Comparison of ENCODE assay signal across 10 mouse cellular contexts in the genomic region with DNA sequence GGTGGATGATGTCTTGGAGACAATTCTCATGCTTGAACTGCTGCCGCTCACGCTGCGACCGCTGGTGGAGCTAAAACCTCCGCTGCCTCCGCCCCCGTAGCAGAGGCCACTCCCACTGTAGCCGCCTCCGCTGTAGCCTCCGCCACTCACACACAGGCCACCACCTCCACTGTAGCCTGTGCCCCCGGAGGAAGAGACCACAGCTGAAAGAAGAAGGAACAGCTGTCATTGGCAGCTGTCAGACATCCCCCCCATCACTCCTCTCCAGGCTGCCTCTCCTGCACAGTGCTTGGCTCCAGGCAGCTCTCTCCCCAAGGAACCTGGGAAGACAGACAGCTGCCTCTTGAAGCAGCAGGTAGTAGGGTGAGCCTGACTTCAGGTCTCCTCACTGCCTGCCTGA. TPM values are rescaled to one million over a fixed set of nuclear protein-coding genes. Genes with fewer than 3 reads are reported as not detected.
DNase-seq lines count a peak whose midpoint lies in the region; ATAC-seq and TF ChIP-seq lines count a peak whose summit lies in the region.
"Had no signal": no experiment of that assay in that cellular context is flagged by ENCODE, and none has a peak within 500 bp of the region (broad histone marks: within the 10 kb centered on the region; RNA-seq: fewer than 3 reads in every experiment).

No protein-coding gene starts in this region.

- H3K36me3 ChIP-seq in heart, embryonic 10.5 days, result no peaks in the 10 kb centered on the region
- no peaks in the 10 kb centered on the region for H3K36me3 ChIP-seq in kidney, postnatal 0 days (ENCODE audit: insufficient read depth, low read length)
- no peaks in the 10 kb centered on the region for H3K36me3 ChIP-seq in midbrain, embryonic 11.5 days (ENCODE audit: control insufficient read depth, insufficient read depth, low read length)
- no peaks in the 10 kb centered on the region for H3K36me3 ChIP-seq in thymus, adult 2 months (ENCODE audit: control insufficient read depth, insufficient read depth, low read length)
- H3K36me3 ChIP-seq: G1E had no signal

- H3K4me2 ChIP-seq in kidney, postnatal 0 days (ENCODE audit: low read length), result peak overlapping the region; percentile 25; the same call in 1 of the 2 replicates
- H3K4me2 ChIP-seq in midbrain, embryonic 11.5 days, result peak overlapping the region; percentile 24; the same call in 1 of the 2 replicates

- peaks cover 66% of the 10 kb centered on the region for H3K27me3 ChIP-seq in heart, embryonic 10.5 days (ENCODE audit: insufficient read depth, poor library complexity, severe bottlenecking)
- no peaks in the 10 kb centered on the region for H3K27me3 ChIP-seq in kidney, postnatal 0 days (ENCODE audit: insufficient read depth, low read length)
- no peaks in the 10 kb centered on the region for H3K27me3 ChIP-seq in midbrain, embryonic 11.5 days (ENCODE audit: control insufficient read depth, insufficient read depth, low read length)
- no peaks in the 10 kb centered on the region for H3K27me3 ChIP-seq in thymus, adult 2 months (ENCODE audit: control insufficient read depth, insufficient read depth, low read length)

- no peak overlapping the region for H3K27ac ChIP-seq in heart, embryonic 10.5 days
- no peak overlapping the region for H3K27ac ChIP-seq in kidney, postnatal 0 days
- no peak overlapping the region for H3K27ac ChIP-seq in midbrain, embryonic 11.5 days (ENCODE audit: low read depth, low read length)
- no peak overlapping the region for H3K27ac ChIP-seq in thymus, adult 2 months (ENCODE audit: control insufficient read depth, insufficient read depth, low read length)

- no peaks in the 10 kb centered on the region for H3K9me3 ChIP-seq in heart, embryonic 10.5 days
- no peaks in the 10 kb centered on the region for H3K9me3 ChIP-seq in kidney, postnatal 0 days (replicated peaks; ENCODE audit: low read length)
- H3K9me3 ChIP-seq in midbrain, embryonic 11.5 days (ENCODE audit: control insufficient read depth, low read length), result no peaks in the 10 kb centered on the region

- no peak overlapping the region for H3K9ac ChIP-seq in kidney, postnatal 0 days (ENCODE audit: low read depth, low read length)
- no peak overlapping the region for H3K9ac ChIP-seq in midbrain, embryonic 11.5 days (ENCODE audit: low read length)

- DNase-seq in heart, embryonic 10.5 days (ENCODE audit: low spot score), result no peak
- no peak for DNase-seq in heart, postnatal 25 days (ENCODE audit: low spot score)
- peak; percentile 62 for DNase-seq in brain, embryonic 14.5 days (ENCODE audit: low read depth)
- peak; percentile 65 for DNase-seq in kidney, postnatal 0 days (ENCODE audit: low spot score)
- DNase-seq in midbrain, embryonic 11.5 days (ENCODE audit: low spot score, missing footprints), result peak; percentile 87
- DNase-seq in thymus, adult 2 months, result peak; percentile 60
- DNase-seq in layer of hippocampus, adult 9-10 months (ENCODE audit: low spot score), result no peak

- 0% methylated on average over 11 of the region's 11 CpGs for WGBS in heart, embryonic 10.5 days
- WGBS in kidney, postnatal 0 days, result 0% methylated on average over 11 of the region's 11 CpGs
- WGBS in midbrain, embryonic 11.5 days, result 0% methylated on average over 11 of the region's 11 CpGs
- WGBS in thymus, adult 2 months, result under 1% methylated on average over 11 of the region's 11 CpGs

- peak overlapping the region; percentile 36 for H3K4me3 ChIP-seq in heart, embryonic 10.5 days
- no peak overlapping the region for H3K4me3 ChIP-seq in kidney, postnatal 0 days (replicated peaks; ENCODE audit: low read depth, low read length)
- no peak overlapping the region for H3K4me3 ChIP-seq in midbrain, embryonic 11.5 days (ENCODE audit: low read depth, low read length)
- no peak overlapping the region for H3K4me3 ChIP-seq in thymus, adult 2 months (ENCODE audit: control insufficient read depth, insufficient read depth, low read length)

- no peak for TF ChIP-seq CTCF in brain, embryonic 14.5 days (IDR thresholded peaks at IDR 0.05; ENCODE audit: borderline replicate concordance, extremely low read depth, insufficient read depth, insufficient read length)
- peak; percentile 14; the same call in 1 of the 2 replicates for TF ChIP-seq CTCF in kidney, postnatal 0 days (IDR thresholded peaks at IDR 0.05; ENCODE audit: low read depth)
- no peak for TF ChIP-seq CTCF in thymus, adult 2 months (IDR thresholded peaks at IDR 0.05; ENCODE audit: borderline replicate concordance, control insufficient read depth, extremely low read depth, insufficient read depth, low read length, poor library complexity)

- TF ChIP-seq POLR2A in brain, embryonic 14.5 days (IDR thresholded peaks at IDR 0.05; ENCODE audit: borderline replicate concordance, extremely low read depth, insufficient read depth, insufficient read length, poor library complexity, severe bottlenecking), result no peak
- no peak for TF ChIP-seq POLR2A in thymus, adult 2 months (IDR thresholded peaks at IDR 0.05; ENCODE audit: control insufficient read depth, extremely low read depth, insufficient read depth, low read length, poor library complexity)

- ATAC-seq in granulocyte monocyte progenitor cell, adult 5-6 weeks (replicated peaks; ENCODE audit: poor library complexity, severe bottlenecking), result peak; percentile 66
- ATAC-seq in kidney, postnatal 0 days (replicated peaks; ENCODE audit: low FRiP score, low read depth), result no peak
- ATAC-seq in midbrain, embryonic 11.5 days (ENCODE audit: low FRiP score), result peak; percentile 81

- peaks cover 14% of the 10 kb centered on the region for H3K4me1 ChIP-seq in heart, embryonic 10.5 days
- H3K4me1 ChIP-seq in kidney, postnatal 0 days (replicated peaks; ENCODE audit: insufficient read depth, low read length), result peaks cover 7% of the 10 kb centered on the region
- H3K4me1 ChIP-seq in midbrain, embryonic 11.5 days (ENCODE audit: control insufficient read depth, insufficient read depth, low read length), result peaks cover 7% of the 10 kb centered on the region
- no peaks in the 10 kb centered on the region for H3K4me1 ChIP-seq in thymus, adult 2 months (replicated peaks; ENCODE audit: control insufficient read depth, insufficient read depth, low read length)

- intact Hi-C loops in heart, postnatal 25 days (cut with DNase I), result no loop called here

RNA-seq across cellular contexts. Expression of gene Krt82, which starts 2.7 kb away (rescaled TPM):
- polyA plus RNA-seq in heart, embryonic 10.5 days (2016; fragmentation: Nextera tagmentation; extraction: Ambion mirVana), result not detected in 2 replicates
- not detected for total RNA-seq in heart, postnatal 25 days (2021)
- not detected in 2 replicates for polyA plus RNA-seq in brain, embryonic 14.5 days (2012; rRNA removed)
- total RNA-seq in granulocyte monocyte progenitor cell, adult 5-6 weeks (2014; fragmentation: Nextera tagmentation), result not detected in 2 replicates
- total RNA-seq in granulocyte monocyte progenitor cell, adult 5-6 weeks (2017), result not detected in 2 replicates
- polyA plus RNA-seq in kidney, postnatal 0 days (2015; fragmentation: Nextera tagmentation; extraction: Ambion mirVana), result not detected in 2 replicates
- not detected in 2 replicates for polyA plus RNA-seq in midbrain, embryonic 11.5 days (2014; fragmentation: Nextera tagmentation; extraction: Ambion mirVana)
- polyA plus RNA-seq in thymus, adult 2 months (2012; rRNA removed), result 0.05 and 0.13 TPM in 2 replicates
- total RNA-seq: G1E had no signal
- polyA plus RNA-seq: frontal cortex, adult 2 months; G1E had no signal

RNA-seq across cellular contexts. Expression of gene Krt90, which starts 9.6 kb away (rescaled TPM):
- 0.26 and 0.29 TPM in 2 replicates for polyA plus RNA-seq in heart, embryonic 10.5 days (2016; fragmentation: Nextera tagmentation; extraction: Ambion mirVana)
- total RNA-seq in heart, postnatal 25 days (2021), result not detected
- 0.10 and 0.11 TPM in 2 replicates for polyA plus RNA-seq in brain, embryonic 14.5 days (2012; rRNA removed)
- not detected in 2 replicates for total RNA-seq in granulocyte monocyte progenitor cell, adult 5-6 weeks (2014; fragmentation: Nextera tagmentation)
- not detected in 2 replicates for total RNA-seq in granulocyte monocyte progenitor cell, adult 5-6 weeks (2017)
- 0.09 TPM in 1 of 2 replicates, not detected in the other for polyA plus RNA-seq in kidney, postnatal 0 days (2015; fragmentation: Nextera tagmentation; extraction: Ambion mirVana)
- 0.30 and 0.50 TPM in 2 replicates for polyA plus RNA-seq in midbrain, embryonic 11.5 days (2014; fragmentation: Nextera tagmentation; extraction: Ambion mirVana)
- 0.09 and 0.16 TPM in 2 replicates for polyA plus RNA-seq in thymus, adult 2 months (2012; rRNA removed)
- total RNA-seq: G1E had no signal
- polyA plus RNA-seq: G1E had no signal

RNA-seq across cellular contexts. Expression of gene Krt75, which starts 20.5 kb away (rescaled TPM):
- polyA plus RNA-seq in heart, embryonic 10.5 days (2016; fragmentation: Nextera tagmentation; extraction: Ambion mirVana), result 0.10 TPM in 1 of 2 replicates, not detected in the other
- total RNA-seq in heart, postnatal 25 days (2021), result not detected
- polyA plus RNA-seq in brain, embryonic 14.5 days (2012; rRNA removed), result 0.06 and 0.07 TPM in 2 replicates
- not detected in 2 replicates for total RNA-seq in granulocyte monocyte progenitor cell, adult 5-6 weeks (2014; fragmentation: Nextera tagmentation)
- total RNA-seq in granulocyte monocyte progenitor cell, adult 5-6 weeks (2017), result not detected in 2 replicates
- polyA plus RNA-seq in kidney, postnatal 0 days (2015; fragmentation: Nextera tagmentation; extraction: Ambion mirVana), result 0.14 and 0.20 TPM in 2 replicates
- polyA plus RNA-seq in midbrain, embryonic 11.5 days (2014; fragmentation: Nextera tagmentation; extraction: Ambion mirVana), result not detected in 2 replicates
- 0.49 and 0.82 TPM in 2 replicates for polyA plus RNA-seq in thymus, adult 2 months (2012; rRNA removed)
- polyA plus RNA-seq: frontal cortex, adult 2 months; G1E had no signal

RNA-seq across cellular contexts. Expression of gene Krt84, which starts 20.5 kb away (rescaled TPM):
- not detected in 2 replicates for polyA plus RNA-seq in heart, embryonic 10.5 days (2016; fragmentation: Nextera tagmentation; extraction: Ambion mirVana)
- total RNA-seq in heart, postnatal 25 days (2021), result not detected
- polyA plus RNA-seq in brain, embryonic 14.5 days (2012; rRNA removed), result not detected in 2 replicates
- total RNA-seq in granulocyte monocyte progenitor cell, adult 5-6 weeks (2014; fragmentation: Nextera tagmentation), result not detected in 2 replicates
- not detected in 2 replicates for total RNA-seq in granulocyte monocyte progenitor cell, adult 5-6 weeks (2017)
- not detected in 2 replicates for polyA plus RNA-seq in kidney, postnatal 0 days (2015; fragmentation: Nextera tagmentation; extraction: Ambion mirVana)
- not detected in 2 replicates for polyA plus RNA-seq in midbrain, embryonic 11.5 days (2014; fragmentation: Nextera tagmentation; extraction: Ambion mirVana)
- 2.2 and 2.9 TPM in 2 replicates for polyA plus RNA-seq in thymus, adult 2 months (2012; rRNA removed)
- polyA plus RNA-seq: frontal cortex, adult 2 months; G1E had no signal

RNA-seq across cellular contexts. Expression of gene Gm49425, which starts 36.1 kb away (rescaled TPM):
- polyA plus RNA-seq in heart, embryonic 10.5 days (2016; fragmentation: Nextera tagmentation; extraction: Ambion mirVana), result not detected in 2 replicates
- not detected for total RNA-seq in heart, postnatal 25 days (2021)
- polyA plus RNA-seq in brain, embryonic 14.5 days (2012; rRNA removed), result not detected in 2 replicates
- total RNA-seq in granulocyte monocyte progenitor cell, adult 5-6 weeks (2014; fragmentation: Nextera tagmentation), result not detected in 2 replicates
- total RNA-seq in granulocyte monocyte progenitor cell, adult 5-6 weeks (2017), result not detected in 2 replicates
- polyA plus RNA-seq in kidney, postnatal 0 days (2015; fragmentation: Nextera tagmentation; extraction: Ambion mirVana), result not detected in 2 replicates
- not detected in 2 replicates for polyA plus RNA-seq in midbrain, embryonic 11.5 days (2014; fragmentation: Nextera tagmentation; extraction: Ambion mirVana)
- polyA plus RNA-seq in thymus, adult 2 months (2012; rRNA removed), result 0.17 and 0.24 TPM in 2 replicates
- total RNA-seq: G1E had no signal
- polyA plus RNA-seq: frontal cortex, adult 2 months; G1E had no signal

Comparison
In these comparisons a context has a peak if more than half of its experiments do, and no peak if none do; other contexts are left out.
1. DNase-seq: peak in brain, embryonic 14.5 days (single experiment), kidney, postnatal 0 days (single experiment), midbrain, embryonic 11.5 days (single experiment) and thymus, adult 2 months (single experiment); none in heart, embryonic 10.5 days (single experiment), heart, postnatal 25 days (single experiment) and layer of hippocampus, adult 9-10 months (single experiment).